Mouse (Mus musculus) brain, embryonic 14.5 days (tissue): ENCODE results near the gene Kcnrg.

Experiments
- CTCF ChIP-seq: fragments of 200-500 bp; IDR thresholded peaks from 2 replicates; pipeline ENCODE4 v1.5.1; 2012; ENCODE audit warnings: inconsistent platforms, mild to moderate bottlenecking, moderate library complexity, borderline replicate concordance; ENCODE audit not compliant: insufficient read depth, insufficient read length; ENCODE audit errors: extremely low read depth
- POLR2A ChIP-seq: fragments of 200-500 bp; IDR thresholded peaks from 2 replicates; pipeline ENCODE4 v1.6.1; 2012; ENCODE audit warnings: mild to moderate bottlenecking, inconsistent platforms, borderline replicate concordance; ENCODE audit not compliant: poor library complexity, insufficient read depth, insufficient read length, severe bottlenecking; ENCODE audit errors: extremely low read depth

GRCm38 (mm10) chr14:61601348-61601747 lies 5.9 kb upstream of the Kcnrg start:
- TF ChIP-seq CTCF (no peak), POLR2A (no peak)
